In genomic region chr10:89491321-89491720, GRCm38 (mm10) we compare ENCODE assay signal across 18 mouse cellular contexts. TPM values are rescaled to one million over a fixed set of nuclear protein-coding genes. Genes with fewer than 3 reads are reported as not detected.
A peak's percentile ranks its signal among the peaks of the same experiment; 100 is the strongest.
DNase-seq lines count a peak whose midpoint lies in the region; ATAC-seq lines count a peak whose summit lies in the region.
"Had no signal": no experiment of that assay in that cellular context is flagged by ENCODE, and none has a peak within 500 bp of the region (broad histone marks: within the 10 kb centered on the region; RNA-seq: fewer than 3 reads in every experiment).

No protein-coding gene starts in this region.

- H3K27me3 ChIP-seq in midbrain, embryonic 11.5 days (ENCODE audit: control insufficient read depth, insufficient read depth, low read length): no peaks in the 10 kb centered on the region
- no peaks in the 10 kb centered on the region for H3K27me3 ChIP-seq in midbrain, embryonic 14.5 days (ENCODE audit: control insufficient read depth, insufficient read depth, low read length)
- no peaks in the 10 kb centered on the region for H3K27me3 ChIP-seq in neural tube, embryonic 14.5 days (ENCODE audit: control insufficient read depth, insufficient read depth, low read length)
- H3K27me3 ChIP-seq: heart, embryonic 12.5 days had no signal

- no peak overlapping the region for H3K4me3 ChIP-seq in midbrain, embryonic 11.5 days (ENCODE audit: low read depth, low read length)
- H3K4me3 ChIP-seq in midbrain, embryonic 14.5 days (replicated peaks; ENCODE audit: low read depth, low read length): no peak overlapping the region
- H3K4me3 ChIP-seq in neural tube, embryonic 14.5 days (ENCODE audit: low read depth, low read length): no peak overlapping the region
- H3K4me3 ChIP-seq: heart, embryonic 12.5 days had no signal

- H3K4me2 ChIP-seq in midbrain, embryonic 11.5 days: no peak overlapping the region
- H3K4me2 ChIP-seq in midbrain, embryonic 14.5 days (ENCODE audit: low read length): no peak overlapping the region
- no peak overlapping the region for H3K4me2 ChIP-seq in neural tube, embryonic 14.5 days (ENCODE audit: low read depth, low read length)
- H3K4me2 ChIP-seq: heart, embryonic 12.5 days had no signal

- 11% methylated on average over 3 of the region's 3 CpGs for WGBS in midbrain, embryonic 11.5 days
- 11% methylated on average over 3 of the region's 3 CpGs for WGBS in midbrain, embryonic 14.5 days
- WGBS in neural tube, embryonic 14.5 days: 6% methylated on average over 3 of the region's 3 CpGs

- no peak overlapping the region for H3K27ac ChIP-seq in midbrain, embryonic 11.5 days (ENCODE audit: low read depth, low read length)
- H3K27ac ChIP-seq in midbrain, embryonic 14.5 days (replicated peaks; ENCODE audit: low read depth, low read length): no peak overlapping the region
- no peak overlapping the region for H3K27ac ChIP-seq in neural tube, embryonic 14.5 days (ENCODE audit: low read depth, low read length)
- H3K27ac ChIP-seq: stomach, postnatal 0 days had no signal

- peak; percentile 88 for DNase-seq in midbrain, embryonic 11.5 days (ENCODE audit: low spot score, missing footprints)
- DNase-seq in midbrain, embryonic 14.5 days: no peak
- peak; percentile 79 for DNase-seq in embryo, embryonic 10 days (ENCODE audit: low spot score)
- DNase-seq in embryo, embryonic 9.5 days (ENCODE audit: extremely low spot score): peak; percentile 50
- no peak for DNase-seq in gastrocnemius, postnatal 25 days
- DNase-seq in MN1 (ENCODE audit: low spot score): no peak
- DNase-seq: cerebellum, adult 2 months; kidney, adult 9 months; kidney, postnatal 4 days; lung, postnatal 10 days; right cerebral cortex, postnatal 25 days had no signal

- no peak overlapping the region for H3K9ac ChIP-seq in midbrain, embryonic 11.5 days (ENCODE audit: low read length)
- H3K9ac ChIP-seq in midbrain, embryonic 14.5 days (replicated peaks; ENCODE audit: low read length): no peak overlapping the region
- H3K9ac ChIP-seq in neural tube, embryonic 14.5 days (replicated peaks; ENCODE audit: low read depth, low read length): no peak overlapping the region
- H3K9ac ChIP-seq: heart, embryonic 12.5 days had no signal

- ATAC-seq in midbrain, embryonic 11.5 days (ENCODE audit: low FRiP score): peak; percentile 83
- ATAC-seq in midbrain, embryonic 14.5 days (ENCODE audit: low FRiP score, low TSS enrichment): no peak
- ATAC-seq in neural tube, embryonic 14.5 days (ENCODE audit: low read depth): peak; percentile 31; the same call in 1 of the 2 replicates

- H3K36me3 ChIP-seq in midbrain, embryonic 11.5 days (ENCODE audit: control insufficient read depth, insufficient read depth, low read length): no peaks in the 10 kb centered on the region
- H3K36me3 ChIP-seq in midbrain, embryonic 14.5 days (ENCODE audit: control insufficient read depth, insufficient read depth, low read length): no peaks in the 10 kb centered on the region
- H3K36me3 ChIP-seq in neural tube, embryonic 14.5 days (ENCODE audit: control insufficient read depth, insufficient read depth, low read length): no peaks in the 10 kb centered on the region
- H3K36me3 ChIP-seq: heart, embryonic 12.5 days had no signal

- H3K9me3 ChIP-seq in midbrain, embryonic 11.5 days (ENCODE audit: control insufficient read depth, low read length): no peaks in the 10 kb centered on the region
- H3K9me3 ChIP-seq in midbrain, embryonic 14.5 days (ENCODE audit: control insufficient read depth, low read length): no peaks in the 10 kb centered on the region
- H3K9me3 ChIP-seq in neural tube, embryonic 14.5 days (ENCODE audit: control insufficient read depth, low read length): no peaks in the 10 kb centered on the region
- H3K9me3 ChIP-seq: heart, embryonic 12.5 days had no signal

- H3K4me1 ChIP-seq in midbrain, embryonic 11.5 days (ENCODE audit: control insufficient read depth, insufficient read depth, low read length): peaks cover 6% of the 10 kb centered on the region
- H3K4me1 ChIP-seq in midbrain, embryonic 14.5 days (ENCODE audit: control insufficient read depth, insufficient read depth, low read length): peaks cover 7% of the 10 kb centered on the region; the same call in 1 of the 2 replicates
- H3K4me1 ChIP-seq in neural tube, embryonic 14.5 days (ENCODE audit: control insufficient read depth, insufficient read depth, low read length): no peaks in the 10 kb centered on the region
- H3K4me1 ChIP-seq: heart, embryonic 12.5 days had no signal

RNA-seq across cellular contexts. Expression of gene Nr1h4, which starts 42.1 kb away (rescaled TPM):
- polyA plus RNA-seq in midbrain, embryonic 11.5 days (2014; fragmentation: Nextera tagmentation; extraction: Ambion mirVana): 0.08 and 0.27 TPM in 2 replicates
- not detected in 2 replicates for polyA plus RNA-seq in midbrain, embryonic 14.5 days (2014; fragmentation: Nextera tagmentation; extraction: Ambion mirVana)
- polyA plus RNA-seq in neural tube, embryonic 14.5 days (2014; fragmentation: Nextera tagmentation; extraction: Ambion mirVana): not detected in 2 replicates
- total RNA-seq in gastrocnemius, postnatal 25 days (2021): not detected
- total RNA-seq: common myeloid progenitor, adult 5-6 weeks; ES-E14; granulocyte monocyte progenitor cell, adult 5-6 weeks; megakaryocyte, adult 5-6 weeks had no signal

RNA-seq across cellular contexts. Expression of gene Gas2l3, which starts 47.6 kb away (rescaled TPM):
- 8.9 and 10.4 TPM in 2 replicates for polyA plus RNA-seq in midbrain, embryonic 11.5 days (2014; fragmentation: Nextera tagmentation; extraction: Ambion mirVana)
- 3.6 and 6.0 TPM in 2 replicates for polyA plus RNA-seq in midbrain, embryonic 14.5 days (2014; fragmentation: Nextera tagmentation; extraction: Ambion mirVana)
- 2.8 and 4.7 TPM in 2 replicates for polyA plus RNA-seq in neural tube, embryonic 14.5 days (2014; fragmentation: Nextera tagmentation; extraction: Ambion mirVana)
- 1 to 10 TPM; 1.6 to 3.5 TPM for total RNA-seq in gastrocnemius, postnatal 25 days (2021)

Comparison
In these comparisons a context has a peak if more than half of its experiments do, and no peak if none do; other contexts are left out.
1. DNase-seq: peak in midbrain, embryonic 11.5 days (single experiment), embryo, embryonic 10 days (single experiment) and embryo, embryonic 9.5 days (single experiment); none in midbrain, embryonic 14.5 days (single experiment), gastrocnemius, postnatal 25 days (single experiment) and MN1 (single experiment).